Mouse (Mus musculus): Measurements from ENCODE around the gene Ppp2r5e.
"Not testable (repeated sequence)": the region's sequence is repeated elsewhere in the genome, so short reads cannot be mapped to it uniquely, and the experiment has no call there.

The Ppp2r5e gene

DNA sequence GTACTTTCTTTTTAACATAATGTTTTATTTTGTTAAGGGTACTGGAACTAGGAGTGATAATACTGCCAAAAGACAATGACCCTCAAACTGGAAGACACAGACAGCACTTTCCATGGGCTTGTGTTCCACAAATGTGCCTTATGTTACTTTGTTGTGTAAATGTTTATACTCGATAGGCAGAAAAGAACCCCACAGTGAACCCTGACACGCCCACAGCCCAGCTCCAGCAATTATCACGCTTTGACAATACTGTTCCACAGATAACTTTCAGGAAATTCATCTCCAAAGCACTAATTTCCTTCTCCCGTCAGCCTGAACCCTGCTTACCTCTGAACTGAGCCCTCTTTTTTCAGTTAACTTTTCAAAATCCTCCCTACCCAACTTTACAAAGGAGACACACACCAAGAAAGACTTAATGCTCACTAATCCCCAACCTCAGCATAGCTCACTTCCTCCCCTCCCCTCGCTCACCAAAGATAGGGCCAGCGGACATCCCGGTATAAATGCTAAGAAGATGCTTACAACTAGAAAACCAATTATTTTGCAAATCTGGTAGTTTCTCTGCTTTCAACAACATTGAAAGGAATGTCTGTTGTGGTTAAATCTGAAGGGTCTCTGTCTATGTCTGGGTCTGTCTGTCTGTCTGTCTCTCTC, 58.9 kb downstream of the Ppp2r5e start:
- DNase-seq (ENCODE audit: low spot score) = no peak

DNA sequence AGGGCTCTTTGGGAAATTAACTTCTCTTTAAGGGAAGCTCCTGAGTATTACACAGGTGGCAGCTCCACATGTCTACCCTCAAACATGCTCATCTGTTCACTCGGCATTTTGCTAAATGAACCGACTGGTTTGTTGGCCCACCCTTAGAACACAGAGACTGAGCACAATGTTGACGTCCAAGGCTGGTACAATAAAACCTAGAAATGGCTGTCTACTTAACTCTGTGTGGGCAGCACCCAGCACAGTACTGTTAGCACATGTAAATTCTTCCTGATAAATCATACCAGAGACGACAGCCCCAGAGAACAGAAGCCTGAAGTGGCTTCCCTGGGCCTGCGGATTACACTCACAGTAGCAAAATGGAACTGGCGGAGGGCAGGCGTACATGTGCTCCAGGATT, 59.5 kb downstream of the Ppp2r5e start:
- DNase-seq (ENCODE audit: low spot score) = peak; percentile 49

DNA sequence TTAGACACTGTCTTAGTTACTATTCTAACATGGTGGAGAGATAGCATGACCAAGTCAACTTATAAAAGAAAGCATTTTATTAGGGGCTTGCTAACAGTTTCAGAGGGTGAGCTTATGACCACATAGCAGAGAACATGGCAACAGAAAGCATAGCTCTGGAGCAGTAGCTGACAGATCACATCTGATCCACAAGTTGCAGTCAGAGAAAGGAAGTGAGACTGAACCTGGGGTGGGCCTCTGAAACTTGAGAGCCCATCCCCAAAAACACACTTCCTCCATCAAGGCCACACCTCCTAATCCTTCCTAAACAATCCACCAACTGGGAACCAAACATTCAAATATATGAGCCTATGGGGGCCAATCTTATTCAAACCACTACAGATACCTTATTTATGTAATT, 62.9 kb downstream of the Ppp2r5e start:
- no peak for DNase-seq (ENCODE audit: low spot score)

DNA sequence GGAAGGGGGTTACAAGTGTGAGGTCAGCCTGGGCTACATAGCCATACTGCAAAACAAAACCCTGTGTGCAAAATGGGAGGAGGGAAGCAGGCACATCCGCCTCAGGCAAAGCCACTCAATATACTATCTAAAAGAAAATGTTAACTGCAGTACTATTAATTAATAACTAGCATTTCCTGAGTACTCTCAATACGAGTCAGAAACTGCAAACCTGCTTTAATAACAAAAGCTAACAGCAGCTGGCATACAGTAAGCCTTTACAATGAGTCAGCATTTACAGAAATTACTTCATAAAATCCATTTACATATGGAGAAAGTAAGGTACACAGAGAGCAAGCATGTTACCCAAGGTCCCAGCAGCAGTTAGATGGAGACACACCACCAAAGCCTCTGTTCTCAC, 64.2 kb downstream of the Ppp2r5e start:
- DNase-seq (ENCODE audit: low spot score) = no peak

DNA sequence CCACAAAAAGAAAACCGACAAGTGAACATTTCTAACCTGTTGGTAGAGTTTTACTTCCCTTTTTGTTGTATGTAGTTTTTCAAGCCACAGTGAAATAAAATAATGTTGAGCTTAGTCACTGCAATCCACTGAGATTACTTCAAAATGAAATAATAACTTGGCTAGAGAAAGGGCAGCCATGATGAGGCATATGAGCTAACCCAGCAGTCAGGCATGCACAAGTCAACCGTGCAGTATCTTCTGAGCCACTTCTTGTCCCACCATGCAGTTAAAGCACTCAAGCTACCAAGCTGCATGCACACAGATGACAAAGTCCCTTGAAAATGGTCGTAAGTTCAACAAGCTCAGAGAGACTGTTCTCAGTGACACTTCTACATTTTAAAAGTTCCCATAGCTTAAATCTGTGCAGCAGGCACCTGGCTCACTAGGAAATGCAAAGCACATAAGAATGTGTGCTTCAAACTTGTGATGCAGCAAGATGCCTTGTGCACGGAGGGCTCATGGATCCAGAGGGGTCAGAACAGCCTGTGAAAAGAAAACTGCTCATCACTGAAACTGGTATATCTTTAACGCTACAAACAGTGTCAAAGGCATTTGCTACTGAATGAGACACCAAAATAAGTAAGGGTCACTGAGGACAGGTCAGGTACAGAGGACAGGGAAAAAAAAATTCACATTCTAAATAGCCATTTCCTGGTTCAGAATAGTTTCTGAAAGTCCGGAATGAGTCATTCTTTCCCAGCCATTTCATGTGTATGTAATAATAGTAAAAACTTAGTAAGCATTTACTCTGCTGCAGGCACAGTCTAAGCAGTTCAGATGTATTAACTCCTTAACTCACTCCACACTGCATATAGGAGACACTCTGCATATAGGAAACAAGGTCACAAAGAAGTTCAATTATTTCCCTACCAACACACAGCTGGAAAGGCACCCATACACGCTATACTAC, 66.9 kb downstream of the Ppp2r5e start:
- DNase-seq (ENCODE audit: low spot score) = no peak

DNA sequence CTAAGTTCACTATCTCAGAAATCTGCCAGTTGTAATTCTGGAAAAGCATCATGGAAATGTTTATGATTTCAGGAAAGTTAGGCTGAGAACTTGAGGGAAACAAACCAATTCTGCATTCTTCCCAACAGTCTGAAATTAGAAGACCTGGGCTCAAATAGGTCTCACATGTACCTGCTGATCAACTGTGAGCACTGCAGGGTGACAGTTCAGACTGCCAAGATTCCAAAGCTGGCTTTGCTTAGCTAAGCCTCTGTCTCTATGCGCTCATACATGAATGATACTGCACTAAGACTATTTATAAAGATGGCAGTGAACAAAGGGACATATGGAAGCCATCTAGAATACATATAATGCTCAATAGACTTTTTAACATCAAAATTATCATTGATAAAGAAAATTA, 67.7 kb downstream of the Ppp2r5e start:
- DNase-seq (ENCODE audit: low spot score) = no peak

DNA sequence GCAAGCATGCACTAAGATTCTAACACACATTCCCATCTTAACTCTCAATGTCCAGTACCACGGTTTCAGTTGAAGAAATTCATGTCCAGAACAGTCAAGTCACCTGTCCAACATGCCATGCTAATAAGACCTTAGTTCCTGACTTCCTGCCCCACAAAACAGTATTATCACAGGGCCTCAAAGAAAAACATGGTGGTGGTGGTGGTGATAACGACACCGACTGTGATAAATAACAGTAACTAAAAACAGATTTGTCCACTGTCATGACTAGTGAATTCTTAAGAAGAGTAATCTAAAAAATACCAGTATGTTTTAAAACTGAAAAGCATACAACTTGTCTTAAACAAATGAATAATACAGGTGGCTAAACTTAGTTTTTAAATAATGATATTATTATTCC, 71.8 kb downstream of the Ppp2r5e start:
- no peak for DNase-seq (ENCODE audit: low spot score)

DNA sequence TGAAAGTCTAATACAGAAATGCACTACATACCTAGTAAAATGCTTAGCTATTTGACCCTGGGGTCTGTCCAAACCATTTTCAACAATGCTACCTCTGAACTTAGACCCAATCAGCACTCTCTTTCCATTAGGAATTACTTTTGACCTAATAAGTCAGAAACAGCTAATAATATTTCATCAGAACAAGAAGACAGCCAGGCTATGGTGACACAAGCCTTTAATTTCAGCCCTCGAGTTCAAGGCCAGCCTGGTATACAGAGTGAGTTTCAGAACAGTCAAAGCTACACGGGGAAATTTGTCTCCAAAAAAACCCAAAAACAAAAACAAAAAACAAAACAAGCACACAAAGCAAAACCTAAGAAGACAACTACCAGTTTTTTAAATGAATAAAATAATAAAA, 73.1 kb downstream of the Ppp2r5e start:
- DNase-seq (ENCODE audit: low spot score) = no peak

DNA sequence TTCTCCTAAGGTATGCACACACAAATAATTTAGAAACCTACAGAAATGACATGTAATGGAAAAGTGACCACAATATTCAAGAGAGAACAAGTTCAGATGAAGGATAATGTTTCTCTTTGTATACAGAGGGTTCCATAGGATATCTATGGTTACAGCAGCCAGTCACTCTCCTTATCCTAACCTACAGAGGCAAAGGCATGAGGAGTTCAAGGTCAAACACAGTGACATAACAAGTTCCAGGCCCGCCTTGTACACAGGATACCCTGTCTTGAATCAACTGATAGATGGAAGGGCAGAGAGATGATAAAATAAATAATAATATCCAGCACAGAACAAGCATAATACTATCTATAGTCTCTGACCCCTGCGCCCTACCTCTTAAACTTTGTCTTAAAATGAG, 73.7 kb downstream of the Ppp2r5e start:
- DNase-seq (ENCODE audit: low spot score) = no peak

DNA sequence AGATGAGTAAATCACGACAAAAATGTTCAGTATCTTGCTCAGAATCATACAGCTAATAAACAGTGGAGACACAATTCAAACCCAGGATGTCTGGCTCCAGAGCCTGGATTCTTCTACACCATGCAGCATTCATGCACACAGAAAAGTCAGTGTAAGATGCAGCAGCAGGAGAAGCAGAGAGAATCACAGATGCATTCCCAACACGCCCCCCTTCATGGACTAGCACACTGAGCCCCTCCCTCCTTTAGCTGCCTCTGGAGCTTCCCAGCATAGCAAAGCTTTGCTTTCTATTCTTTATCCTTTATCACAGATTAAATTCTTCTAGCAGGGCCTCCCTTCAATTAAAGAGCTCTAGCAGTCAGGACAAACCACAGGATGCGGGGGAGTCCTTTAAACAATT, 75.7 kb downstream of the Ppp2r5e start:
- DNase-seq (ENCODE audit: low spot score) = no peak

DNA sequence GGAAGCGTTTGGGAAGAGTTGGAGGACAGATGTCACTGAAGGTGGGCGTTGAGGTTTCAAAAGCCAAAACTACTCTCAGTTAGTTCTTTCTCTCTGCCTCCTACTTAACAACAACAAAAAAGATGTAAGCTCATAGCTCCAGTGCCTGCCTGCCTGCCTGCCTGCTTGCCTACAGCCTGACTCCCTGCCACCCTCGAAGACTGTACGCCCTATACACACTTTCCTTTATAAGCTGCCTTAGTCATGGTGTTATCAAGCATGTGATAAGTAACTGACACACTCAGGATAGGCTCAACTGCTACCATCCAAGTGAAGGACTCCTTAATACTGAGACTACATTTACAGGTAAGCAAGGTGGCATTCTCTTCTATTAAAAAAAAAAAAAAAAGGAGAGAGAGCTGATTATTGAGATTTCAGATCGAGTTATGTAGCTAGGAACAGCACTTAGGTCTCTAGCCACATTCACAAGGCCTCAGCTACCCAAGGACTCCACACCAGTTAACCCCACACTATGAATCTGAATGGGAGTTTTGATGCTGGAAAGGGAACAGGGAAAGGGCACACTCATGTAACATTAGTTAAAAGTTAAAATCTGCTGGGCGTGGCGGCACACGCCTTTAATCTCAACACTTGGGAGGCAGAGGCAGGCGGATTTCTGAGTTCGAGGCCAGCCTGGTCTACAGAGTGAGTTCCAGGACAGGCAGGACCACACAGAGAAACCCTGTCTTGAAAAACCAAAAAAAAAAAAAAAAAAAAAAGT, 76.7 kb downstream of the Ppp2r5e start:
- DNase-seq (ENCODE audit: low spot score) = no peak

DNA sequence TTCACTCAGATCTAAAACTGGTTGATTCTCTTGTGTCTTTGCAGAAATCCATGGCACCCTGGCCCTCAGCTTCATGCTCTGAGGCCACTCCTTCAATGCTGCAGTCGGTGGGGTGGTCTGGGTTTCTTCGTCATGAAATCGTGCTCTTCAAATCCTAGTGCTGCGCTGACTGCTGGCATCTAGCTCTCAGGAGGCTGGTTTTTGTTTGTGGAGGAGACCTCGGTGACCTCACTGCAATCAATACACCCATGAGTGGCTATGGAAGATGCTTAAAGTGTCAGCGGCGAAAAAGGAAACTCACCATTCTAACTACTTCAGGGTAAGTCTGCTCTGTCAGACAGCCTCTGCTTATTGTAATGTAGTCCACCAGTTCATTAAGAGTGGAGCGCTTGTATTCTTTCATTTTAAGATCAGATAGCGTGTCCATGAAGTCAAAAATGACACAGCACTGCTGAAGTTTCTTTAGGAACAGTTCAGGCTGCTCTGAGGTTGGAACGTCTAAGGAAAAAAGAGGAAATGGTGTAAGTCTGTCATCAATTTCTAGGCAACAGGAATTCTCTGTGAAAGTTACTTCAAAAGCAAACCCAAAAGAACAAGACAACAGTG, 80.6 kb downstream of the Ppp2r5e start:
- DNase-seq (ENCODE audit: low spot score) = no peak

DNA sequence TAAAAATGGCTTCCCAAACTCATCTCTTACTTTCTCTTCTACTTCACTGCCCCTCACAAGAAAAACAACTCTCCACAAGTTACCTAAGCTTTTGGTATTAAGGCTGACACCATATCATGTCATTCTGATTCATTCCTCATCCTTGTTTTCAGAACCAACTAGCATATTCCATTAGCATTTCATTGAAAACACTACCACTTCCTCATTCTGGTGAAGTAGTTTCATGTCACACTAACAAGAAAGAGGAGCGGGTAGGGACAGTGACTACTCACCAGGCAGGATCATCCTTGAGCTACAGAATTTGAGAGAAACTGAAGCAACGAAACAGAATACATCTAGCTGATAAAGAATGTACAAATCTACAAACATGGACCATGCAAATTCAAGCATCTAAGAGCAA, 84.5 kb downstream of the Ppp2r5e start:
- no peak for DNase-seq (ENCODE audit: low spot score)

DNA sequence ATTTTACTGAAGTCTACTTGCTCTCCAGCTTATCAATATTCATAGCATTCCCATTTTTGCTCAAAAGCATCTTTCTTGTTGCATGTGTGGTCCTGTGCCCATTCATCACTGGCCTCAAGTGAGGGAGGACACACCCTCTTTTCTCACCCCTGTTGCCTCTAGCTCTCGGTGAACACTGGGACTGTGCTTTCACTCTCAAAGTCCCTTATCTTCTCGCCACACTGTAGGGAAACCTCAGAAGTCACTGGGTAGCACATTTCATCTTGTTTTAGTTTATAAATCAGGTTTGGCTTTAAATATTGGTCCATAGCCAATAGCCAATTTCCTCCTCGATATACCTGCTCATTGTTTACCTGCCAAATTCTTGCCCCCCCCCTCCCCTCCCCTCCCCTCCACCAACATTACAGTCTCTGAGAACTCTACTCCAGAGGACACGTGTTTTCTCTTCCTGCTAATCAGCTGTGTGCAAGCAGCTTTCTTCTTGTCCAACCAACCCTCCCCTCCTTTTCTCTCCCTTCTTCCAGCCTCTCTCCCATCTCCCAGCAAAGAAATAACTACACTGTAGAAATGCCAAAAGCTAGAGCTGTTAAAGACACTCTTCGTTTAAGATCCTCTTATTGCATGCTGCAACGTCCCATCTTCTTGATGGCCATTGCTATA, 90.9 kb downstream of the Ppp2r5e start:
- DNase-seq (ENCODE audit: low spot score) = no peak

DNA sequence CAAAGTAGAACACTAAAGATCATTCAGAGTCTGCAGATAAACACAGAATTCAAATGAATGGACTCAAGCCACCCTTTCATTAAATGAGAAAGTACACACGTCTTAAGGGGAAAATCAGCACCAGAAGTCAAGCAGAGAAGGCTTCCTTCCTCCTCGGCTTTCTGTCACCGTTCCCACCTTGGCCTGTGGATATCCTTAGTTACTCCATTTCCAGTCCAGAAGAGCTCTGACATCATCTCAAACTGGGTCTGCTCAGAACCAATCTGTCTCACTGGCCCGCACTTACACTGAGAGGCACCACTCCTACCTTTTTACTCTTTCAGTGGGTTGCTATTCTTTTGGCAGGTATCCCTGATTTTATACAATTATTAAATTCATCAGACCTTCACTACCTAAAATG, 93.4 kb downstream of the Ppp2r5e start:
- DNase-seq (ENCODE audit: low spot score) = no peak

DNA sequence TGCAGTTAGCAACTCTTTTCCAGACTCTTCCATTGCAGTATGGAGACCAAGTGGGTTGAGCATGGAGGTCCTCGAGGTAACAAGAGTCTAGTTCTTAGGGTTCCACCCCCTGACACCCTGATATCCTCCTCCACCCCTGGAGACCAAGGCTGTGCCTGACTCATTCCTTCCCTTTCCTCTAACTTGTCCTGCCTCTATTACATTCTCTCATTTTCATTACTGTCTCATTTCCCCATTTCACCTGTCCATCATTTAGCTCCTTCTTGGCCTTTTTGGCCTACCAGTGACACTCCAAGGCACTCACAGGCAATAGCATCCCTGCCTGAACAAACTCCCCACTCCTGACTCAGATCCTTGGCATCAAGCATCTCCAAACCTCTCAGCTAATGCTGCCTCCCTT, 98.3 kb downstream of the Ppp2r5e start:
- no peak for DNase-seq (ENCODE audit: low spot score)

DNA sequence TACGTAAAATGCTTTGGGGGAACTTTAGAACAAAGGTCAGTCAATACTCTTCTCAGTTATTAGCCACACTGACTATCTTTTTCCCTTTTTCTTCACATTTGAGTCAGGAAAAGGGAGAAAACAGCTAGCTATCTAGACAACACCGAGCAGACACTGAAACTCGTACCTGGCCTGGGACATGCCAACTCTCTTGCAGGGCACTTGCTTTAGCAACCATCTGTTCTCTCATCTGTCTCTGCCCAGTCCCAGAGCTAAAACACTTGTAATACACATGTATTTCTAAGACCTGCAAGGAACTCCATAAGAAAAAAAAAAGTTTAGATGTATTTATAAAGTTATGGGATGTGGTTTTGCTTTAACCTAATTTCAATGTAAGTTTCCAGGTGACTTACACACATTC, 100.4 kb downstream of the Ppp2r5e start:
- DNase-seq (ENCODE audit: low spot score) = no peak

DNA sequence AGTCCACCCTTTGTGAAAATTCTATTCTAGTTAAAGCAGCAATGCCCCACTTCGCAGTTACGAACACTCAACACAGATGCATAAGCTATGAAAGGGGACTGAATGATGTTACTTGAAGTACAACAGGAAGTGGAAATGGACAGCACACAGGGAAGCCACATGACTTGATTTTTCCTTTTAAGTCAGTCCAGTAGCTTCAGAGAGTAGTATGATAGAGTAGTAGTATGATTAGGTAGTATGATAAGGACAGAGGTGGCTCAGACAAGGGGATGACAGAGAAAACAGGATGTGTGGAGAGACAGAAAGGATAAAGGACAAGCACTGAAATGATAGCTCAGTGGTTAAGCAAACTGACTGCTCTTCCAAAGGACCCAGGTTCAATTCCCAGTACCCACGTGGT, 101.4 kb downstream of the Ppp2r5e start:
- DNase-seq (ENCODE audit: low spot score) = no peak

DNA sequence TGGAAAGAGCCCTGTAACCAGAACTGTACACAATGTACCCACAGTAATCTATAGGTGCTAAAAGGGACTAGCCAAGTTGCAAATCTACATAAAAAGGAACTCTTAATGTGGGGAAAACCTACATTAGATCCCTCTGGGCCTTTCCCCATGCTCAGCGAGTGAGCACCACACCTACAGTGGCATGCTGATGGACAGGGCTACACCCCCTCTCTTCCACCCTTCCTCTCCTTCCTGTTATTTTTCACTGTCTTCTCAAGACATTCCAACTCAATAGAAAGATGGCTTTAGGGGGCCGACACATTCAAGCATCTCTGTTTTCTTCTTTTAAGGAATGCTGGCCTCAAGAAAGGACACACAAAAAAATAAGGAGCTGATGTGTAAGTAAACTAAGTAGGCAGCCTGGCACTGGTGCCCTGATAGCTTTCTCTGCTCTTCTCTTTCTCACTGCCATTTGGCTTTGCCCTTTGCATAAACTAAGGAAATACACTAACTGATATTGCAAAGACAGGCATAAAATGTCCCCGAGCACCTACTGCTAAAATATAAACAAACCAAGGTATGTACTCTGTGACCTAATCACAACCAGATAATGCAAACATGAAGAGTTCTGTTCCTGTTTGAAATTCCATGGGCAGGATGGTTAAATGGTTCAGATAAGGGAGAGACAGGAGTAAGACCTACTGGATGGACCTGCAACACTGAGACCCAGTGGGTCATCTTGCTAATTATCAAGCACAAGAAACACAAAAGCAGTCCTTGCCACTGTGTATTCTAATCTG, 103.3 kb downstream of the Ppp2r5e start:
- DNase-seq (ENCODE audit: low spot score) = no peak

DNA sequence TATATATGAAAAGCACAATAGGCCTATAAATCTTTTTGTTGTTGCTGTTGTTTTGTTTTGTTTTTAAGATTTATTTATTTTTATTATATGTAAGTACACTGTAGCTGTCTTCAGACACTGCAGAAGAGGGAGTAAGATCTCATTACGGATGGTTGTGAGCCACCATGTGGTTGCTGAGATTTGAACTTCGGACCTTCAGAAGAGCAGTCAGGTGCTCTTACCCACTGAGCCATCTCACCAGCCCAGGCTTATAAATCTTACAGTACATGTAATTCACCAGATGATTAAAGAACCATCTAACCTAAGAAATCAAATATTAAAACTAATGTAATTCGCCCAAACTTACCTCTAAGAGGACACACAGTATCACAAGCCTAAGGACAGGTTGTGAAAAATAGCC, 103.9 kb downstream of the Ppp2r5e start:
- not testable (repeated sequence) for DNase-seq (ENCODE audit: low spot score)

DNA sequence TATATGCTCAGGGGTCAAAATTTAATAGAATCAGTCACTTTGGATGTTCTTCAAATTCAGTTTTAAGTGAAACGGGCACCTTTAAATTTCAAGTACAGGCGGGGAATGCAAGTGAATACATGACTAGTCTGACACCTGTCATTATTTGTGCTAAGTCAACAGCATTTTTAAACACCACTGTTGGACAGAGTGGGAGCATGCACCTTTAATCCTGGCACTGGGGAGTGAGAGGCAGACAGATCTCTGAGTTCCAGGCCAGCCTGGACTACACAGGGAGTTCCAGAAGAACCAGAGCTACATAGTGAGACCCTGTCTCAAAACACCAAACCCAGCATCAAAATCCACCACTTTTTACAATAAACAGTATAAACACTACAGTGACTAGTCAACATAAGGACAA, 108.5 kb downstream of the Ppp2r5e start:
- DNase-seq (ENCODE audit: low spot score) = no peak

All from layer of hippocampus, adult 11-12 months (tissue).